Mouse (Mus musculus): ENCODE data around the gene Gprin3.
"Not testable (repeated sequence)": the region's sequence is repeated elsewhere in the genome, so short reads cannot be mapped to it uniquely, and the experiment has no call there.

The Gprin3 gene

GRCm38 (mm10) chr6:59341146-59341545 lies 84.9 kb downstream of the Gprin3 start:
- DNase-seq: no peak

DNA sequence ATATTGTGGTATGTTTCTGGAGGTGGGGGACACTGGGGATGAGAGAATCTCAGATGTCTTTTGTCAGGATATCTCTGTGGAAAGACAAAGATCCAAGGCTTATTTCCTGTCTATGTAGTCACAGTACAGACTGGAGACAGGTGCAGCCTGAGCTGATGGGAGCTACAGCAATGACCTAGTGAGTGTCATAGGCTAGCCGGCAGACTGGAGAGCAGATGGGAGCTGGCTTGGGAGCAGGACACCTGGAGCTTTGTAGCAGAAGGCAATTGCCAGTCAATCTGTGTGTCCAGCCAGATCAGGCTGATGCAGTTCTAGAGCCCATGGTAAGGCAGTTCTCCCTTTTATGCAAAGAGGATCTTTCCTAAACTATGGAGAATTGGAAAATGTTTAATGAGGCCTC lies 97.8 kb downstream of the Gprin3 start:
- DNase-seq: no peak

GRCm38 (mm10) chr6:59315868-59316267 lies 110.2 kb downstream of the Gprin3 start:
- no peak for DNase-seq

GRCm38 (mm10) chr6:59315090-59315489 lies 111.0 kb downstream of the Gprin3 start:
- no peak for DNase-seq

- no peak for DNase-seq
These were observed 112.9 kb downstream of the Gprin3 start for GRCm38 (mm10) chr6:59313162-59313561.

- no peak for DNase-seq
These were observed 114.9 kb downstream of the Gprin3 start for GRCm38 (mm10) chr6:59311241-59311640.

GRCm38 (mm10) chr6:59304235-59304942 lies 121.7 kb downstream of the Gprin3 start:
- DNase-seq: not testable (repeated sequence)

GRCm38 (mm10) chr6:59303031-59303430 lies 123.1 kb downstream of the Gprin3 start:
- DNase-seq: no peak
